Mouse (Mus musculus): ENCODE results near the gene Ano1.

The Ano1 gene

DNA sequence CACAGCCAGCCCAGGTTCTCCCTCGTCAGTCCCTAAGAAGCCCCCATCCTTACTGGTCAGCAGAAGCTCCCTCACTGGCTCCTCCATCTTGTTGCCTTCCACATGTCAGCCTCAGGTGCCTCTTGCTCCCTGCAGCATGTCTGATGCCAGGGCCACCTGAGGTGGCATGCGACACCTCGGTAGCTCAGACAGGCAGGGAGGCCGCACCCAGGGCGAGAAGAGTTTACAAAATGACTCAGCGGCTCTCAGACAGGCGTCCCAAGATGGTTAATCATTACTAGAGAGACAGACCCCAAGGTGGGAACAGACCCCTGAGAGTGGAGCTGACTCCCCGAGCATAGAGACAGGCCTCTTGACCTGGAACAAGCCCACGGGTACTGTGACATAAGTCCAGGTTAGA, at the start of gene Ano1:
TSS of gene Ano1 (minus strand) at position 142 of the 400 bp plus-strand sequence.
- DNase-seq = no peak

GRCm38 (mm10) chr7:144798471-144798870, 46.7 kb upstream of the Ano1 start:
- peak; percentile 21 to 46 for DNase-seq

- DNase-seq = peak; percentile 56
These were observed 45.4 kb upstream of the Ano1 start for GRCm38 (mm10) chr7:144796986-144797735.

DNA sequence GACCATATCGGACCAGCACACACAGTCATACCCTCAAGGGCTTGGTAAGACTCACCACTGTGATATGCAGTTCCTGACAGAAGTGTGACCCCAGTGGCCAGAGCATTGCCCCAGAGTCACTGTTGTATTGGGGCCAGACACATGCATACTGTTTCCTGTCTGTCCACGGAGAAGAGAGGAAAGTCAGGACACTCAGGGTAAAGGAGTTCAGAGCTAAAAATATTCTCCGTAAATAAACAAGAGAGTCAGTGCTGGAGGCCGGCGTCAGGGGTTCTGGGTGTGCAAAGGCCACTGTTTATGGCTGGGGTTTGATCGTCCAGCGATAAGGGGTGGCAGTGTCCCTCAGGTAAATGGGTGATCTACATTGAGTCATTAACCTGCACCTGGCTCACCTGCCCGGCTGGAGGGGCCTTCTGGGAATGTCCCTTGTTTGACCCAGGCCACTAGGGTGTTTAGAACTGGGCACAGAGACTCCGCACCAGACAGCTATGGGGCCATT, 44.3 kb upstream of the Ano1 start:
- no peak for DNase-seq

- no peak for DNase-seq
These were observed 41.5 kb upstream of the Ano1 start for GRCm38 (mm10) chr7:144793296-144793695.

DNA sequence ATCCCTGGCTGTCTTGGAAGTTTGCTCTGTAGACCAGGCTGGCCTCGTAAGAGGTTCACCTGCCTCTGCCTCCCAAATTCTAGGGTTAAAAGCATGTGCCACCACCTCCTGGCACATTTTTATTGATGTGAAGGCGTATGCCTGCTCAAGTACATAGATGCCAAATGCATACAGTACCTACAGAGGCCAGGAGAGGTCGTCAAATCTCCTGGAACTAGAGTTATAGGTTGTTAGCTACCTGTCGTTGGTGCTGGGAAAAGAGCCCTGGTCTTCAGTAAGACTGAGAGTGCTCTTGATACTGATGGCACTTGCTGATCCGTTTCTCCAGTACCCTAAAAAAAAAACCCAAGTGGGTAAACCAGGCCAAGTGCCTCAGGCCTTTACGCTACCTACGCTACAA, 39.7 kb upstream of the Ano1 start:
- no peak for DNase-seq

DNA sequence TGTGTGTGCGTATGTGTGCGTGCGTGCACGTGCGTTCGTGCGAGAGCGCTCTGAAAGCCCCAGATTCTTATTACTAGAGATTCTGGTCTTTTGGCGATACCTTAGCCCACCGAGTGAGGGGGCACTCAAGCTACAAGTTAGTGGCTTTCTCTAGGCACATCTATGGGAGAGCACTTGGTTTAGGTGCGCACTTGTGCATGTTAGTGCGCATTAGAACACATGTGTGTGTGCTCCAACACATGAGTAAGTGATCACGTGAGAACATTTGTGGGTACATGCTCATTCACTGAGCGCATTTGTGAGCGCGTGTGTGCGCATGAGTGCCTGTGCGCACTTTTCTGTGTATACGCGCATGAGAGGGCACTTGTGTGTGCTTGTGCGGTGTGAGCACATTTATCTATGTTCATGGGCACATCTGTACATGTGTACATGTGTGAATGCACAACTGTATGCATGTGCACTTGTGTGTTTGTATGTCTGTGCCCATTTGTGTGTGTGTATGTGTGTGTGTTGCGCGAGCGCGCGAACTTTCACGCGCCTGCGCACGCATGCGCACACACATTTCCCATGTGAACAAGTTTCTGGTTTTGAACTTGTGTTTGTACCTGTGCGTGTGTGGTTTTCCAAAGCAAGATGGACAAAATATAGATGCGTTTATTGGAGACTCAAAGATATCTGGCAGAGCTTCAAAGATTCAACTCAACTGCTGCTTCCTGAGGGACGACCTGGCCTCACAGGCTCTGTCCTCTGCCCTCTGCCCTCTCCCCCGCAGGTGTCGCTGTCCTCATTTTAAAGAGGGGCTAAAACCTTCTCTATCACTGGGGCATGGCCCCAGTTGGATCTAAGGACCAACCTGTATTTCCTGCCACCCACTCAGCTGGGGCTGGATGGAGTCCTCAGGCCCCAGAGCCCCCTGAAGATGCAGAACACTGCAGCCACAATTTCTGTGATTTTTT, 38.1 kb upstream of the Ano1 start:
- no peak for DNase-seq

GRCm38 (mm10) chr7:144788631-144789030, 36.9 kb upstream of the Ano1 start:
- DNase-seq = peak in 1 of 2 experiments; percentile 34

- no peak for DNase-seq
These were observed 35.7 kb upstream of the Ano1 start for GRCm38 (mm10) chr7:144787501-144787900.

GRCm38 (mm10) chr7:144786571-144786970, 34.8 kb upstream of the Ano1 start:
- no peak for DNase-seq

GRCm38 (mm10) chr7:144784176-144784575, 32.4 kb upstream of the Ano1 start:
- DNase-seq = no peak

DNA sequence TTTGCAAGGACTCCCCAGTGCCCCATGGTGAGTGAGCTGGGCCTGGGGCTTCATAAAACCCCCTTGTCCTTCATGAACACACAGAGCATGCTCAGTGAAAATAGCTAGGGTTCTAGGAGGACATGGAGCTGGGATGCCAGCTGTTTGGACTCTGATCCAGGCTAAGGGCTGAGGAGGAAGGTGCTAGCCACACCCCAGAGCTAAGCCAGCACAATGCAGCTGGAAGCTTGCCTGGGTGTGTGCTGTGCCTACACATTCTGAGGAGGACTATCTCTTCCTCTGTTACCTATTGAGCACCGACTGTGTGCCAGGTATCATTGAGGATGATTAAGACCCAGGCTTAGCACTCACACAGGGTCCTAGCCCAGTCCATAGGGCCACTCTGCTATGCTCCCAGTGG, 30.6 kb upstream of the Ano1 start:
- no peak for DNase-seq

DNA sequence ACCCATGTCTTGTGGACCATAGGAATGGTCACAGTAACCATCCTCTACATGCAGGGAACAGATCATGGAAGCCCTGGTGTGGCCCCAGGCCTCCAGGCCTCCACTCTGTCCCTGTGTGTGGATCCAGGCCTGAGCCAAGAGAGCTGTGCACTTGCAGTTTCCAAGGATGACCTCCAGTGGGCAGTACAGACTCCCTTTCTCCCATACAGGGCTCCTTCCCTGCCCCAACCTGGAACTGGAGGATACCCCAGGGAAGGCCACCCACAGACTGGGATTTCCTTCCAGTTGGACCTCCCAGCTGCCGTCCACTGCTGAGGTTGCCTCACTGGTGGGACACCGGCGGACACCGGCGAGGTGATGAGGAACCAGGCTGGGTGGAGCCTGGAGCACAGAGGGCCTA, 29.6 kb upstream of the Ano1 start:
- DNase-seq = peak; percentile 27 to 46

DNA sequence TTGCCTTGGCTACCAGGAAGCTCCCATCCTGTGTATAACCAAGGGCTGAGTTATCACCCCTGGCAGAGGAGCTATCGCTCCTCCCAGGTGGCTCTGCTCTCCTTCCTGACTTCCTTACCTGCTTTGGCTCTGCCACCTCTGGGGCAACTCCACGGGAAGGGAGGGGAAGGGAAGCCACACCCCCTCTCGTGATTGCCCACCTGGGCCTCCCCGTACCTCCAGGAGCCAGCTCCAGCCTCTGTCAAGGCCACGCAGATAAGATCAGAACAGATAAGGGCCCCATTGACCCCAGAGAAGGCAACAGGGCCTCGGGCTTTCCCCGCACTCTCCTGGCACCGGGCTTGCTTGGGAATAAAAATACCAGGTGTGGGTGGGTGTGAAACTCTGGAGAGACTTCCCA, 28.4 kb upstream of the Ano1 start:
- no peak for DNase-seq

DNA sequence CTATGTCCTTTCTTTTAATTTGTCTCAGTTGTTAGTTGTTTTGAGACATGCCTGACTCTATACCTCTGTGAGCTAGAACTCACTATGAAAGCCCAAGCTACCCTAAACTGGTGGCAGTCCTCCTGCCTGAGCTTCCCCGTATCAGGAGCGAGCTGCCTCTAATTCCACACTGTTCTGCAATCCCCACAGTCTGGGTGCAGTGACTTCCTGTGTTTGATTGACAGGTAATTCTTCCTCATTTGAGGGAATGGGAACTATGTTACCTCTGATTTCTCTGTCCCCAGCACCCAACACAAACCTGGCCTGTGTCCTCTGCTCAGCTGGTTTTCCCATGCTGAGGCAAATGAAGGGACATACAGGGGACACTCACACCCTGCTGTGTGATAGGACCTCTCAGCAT, 27.9 kb upstream of the Ano1 start:
- DNase-seq = no peak

GRCm38 (mm10) chr7:144777805-144778204, 26.0 kb upstream of the Ano1 start:
- DNase-seq = no peak

DNA sequence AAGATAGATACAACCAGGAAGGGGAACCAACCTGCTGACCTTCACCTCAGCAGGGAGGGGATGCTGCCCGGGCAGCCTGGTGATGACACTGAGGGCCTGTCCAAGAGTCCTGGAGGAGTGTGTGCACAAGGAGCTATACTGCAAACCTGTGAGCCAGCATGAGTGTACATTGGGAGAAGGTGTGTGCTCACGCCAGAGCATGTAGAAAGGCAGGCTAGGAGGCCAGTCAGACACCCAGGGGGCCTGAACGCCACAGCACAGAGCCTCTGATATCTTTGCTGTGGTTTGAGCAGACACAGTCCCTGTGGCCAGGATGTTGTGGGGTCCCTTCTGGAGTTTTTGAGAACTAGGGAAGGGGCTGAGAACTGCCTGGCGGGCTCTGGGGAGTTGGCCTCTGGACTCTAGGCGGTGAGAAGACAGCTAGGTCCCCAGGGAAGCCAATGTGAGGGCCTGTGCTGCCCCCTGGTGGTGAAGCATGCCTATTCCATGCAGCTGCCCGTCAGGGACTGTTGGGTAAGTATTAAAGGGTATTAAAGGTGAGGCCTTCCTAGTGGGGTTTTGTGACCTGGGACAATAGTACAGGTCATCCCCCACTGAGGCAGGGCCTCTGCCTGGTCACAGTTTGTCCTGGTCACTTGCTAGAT, 24.2 kb upstream of the Ano1 start:
- DNase-seq = peak; percentile 88 to 92

- no peak for DNase-seq
These were observed 23.4 kb upstream of the Ano1 start for GRCm38 (mm10) chr7:144775214-144775613.

- no peak for DNase-seq
These were observed 22.5 kb upstream of the Ano1 start for GRCm38 (mm10) chr7:144774283-144774682.

DNA sequence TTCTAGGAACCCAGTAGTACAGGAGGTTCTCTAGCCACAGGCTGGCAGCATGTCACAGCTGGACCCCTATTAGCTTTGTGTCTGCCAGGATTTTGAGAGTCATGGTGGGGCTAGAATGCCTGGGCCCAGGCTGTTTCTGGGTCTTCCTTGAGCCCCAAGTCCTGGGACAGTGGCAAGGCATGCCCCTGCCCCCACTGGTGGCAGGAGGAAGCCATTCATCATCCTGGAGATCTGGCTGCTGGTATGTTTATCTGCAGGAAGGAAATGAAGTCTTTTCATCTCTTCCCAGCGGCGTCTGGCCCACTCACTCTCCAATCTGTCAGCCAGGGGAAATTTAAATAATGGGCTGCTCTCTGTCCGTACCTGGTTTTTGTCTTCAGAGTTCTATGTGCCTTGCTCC, 18.3 kb upstream of the Ano1 start:
- no peak for DNase-seq

DNA sequence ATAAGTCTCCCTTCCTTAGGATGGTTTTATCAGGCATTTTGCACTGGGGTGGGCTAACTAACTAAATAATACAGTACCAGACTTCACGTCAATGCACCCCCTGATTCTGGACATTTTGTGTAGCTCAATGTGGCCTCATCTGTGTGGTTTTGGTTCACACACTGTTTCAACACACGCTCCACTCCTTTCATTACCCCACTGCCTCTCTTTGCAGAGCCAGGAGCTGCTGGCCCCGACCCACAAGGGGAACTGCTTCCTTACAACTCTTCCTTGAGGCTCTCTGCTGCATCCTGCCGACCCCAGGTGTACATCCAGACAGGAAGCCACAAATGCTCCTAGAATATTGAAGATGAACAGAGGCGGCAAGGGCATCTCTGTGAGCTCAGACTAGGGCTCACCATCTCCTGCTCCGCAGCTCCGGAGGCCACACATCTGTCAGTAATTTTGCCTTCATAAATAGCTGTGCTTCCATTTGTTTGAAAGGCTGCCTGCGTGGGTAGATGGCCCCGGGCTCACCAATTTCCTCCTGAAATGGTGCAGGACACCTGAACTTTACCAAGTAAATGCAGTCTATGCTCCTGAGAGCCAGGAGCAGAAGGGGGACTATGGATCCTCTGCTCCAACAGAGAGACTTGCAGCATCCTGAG, 17.8 kb upstream of the Ano1 start:
- DNase-seq = no peak

- no peak for DNase-seq
These were observed 17.1 kb upstream of the Ano1 start for GRCm38 (mm10) chr7:144768845-144769244.
